Mouse (Mus musculus) gastrocnemius, adult 18-20 months (tissue): Measurements from ENCODE around the gene Cma2. TPM values are rescaled to one million over a fixed set of nuclear protein-coding genes. Genes with fewer than 3 reads are reported as not detected.

Experiments used
- total RNA-seq, 2 experiments: library from RNA; stranded (reverse); gene quantifications; 2 replicates each; pipeline ENCODE4 v1.2.3; 2021

Gene Cma2
- total RNA-seq, 2 experiments from 2014 or later = not detected

Other genes starting within 250 kb of the Cma2 start
- gene Tgm1, start 237.1 kb upstream of the Cma2 start, total RNA-seq = under 1 TPM in 1 of 2 experiments, not detected in 1; 0.17 TPM
- 10 to 100 TPM; 10.4 to 11.5 TPM for gene Rabggta, start 228.7 kb upstream of the Cma2 start, total RNA-seq
- 10 to 100 TPM; 29.5 to 32.1 TPM for gene Dhrs1, start 205.3 kb upstream of the Cma2 start, total RNA-seq
- 1 to 10 TPM; 9.0 to 9.4 TPM for gene Nop9, start 205.3 kb upstream of the Cma2 start, total RNA-seq
- not detected for gene Cideb, start 192.5 kb upstream of the Cma2 start, total RNA-seq
- gene Ltb4r2, start 189.6 kb upstream of the Cma2 start, total RNA-seq = not detected
- gene Ltb4r1, start 185.0 kb upstream of the Cma2 start, total RNA-seq = under 1 TPM; 0.16 to 0.17 TPM
- gene Adcy4, start 166.9 kb upstream of the Cma2 start, total RNA-seq = 1 to 10 TPM; 3.8 to 9.1 TPM
- gene Ripk3, start 162.1 kb upstream of the Cma2 start, total RNA-seq = 1 to 10 TPM; 1.6 to 2.5 TPM
- 1 to 10 TPM; 1.5 to 3.3 TPM for gene Nfatc4, start 127.8 kb upstream of the Cma2 start, total RNA-seq
- gene Nynrin, start 97.0 kb upstream of the Cma2 start, total RNA-seq = 1 to 10 TPM; 1.2 to 1.8 TPM
- gene Cbln3, start 66.6 kb upstream of the Cma2 start, total RNA-seq = not detected
- gene Khnyn, start 66.0 kb upstream of the Cma2 start, total RNA-seq = 1 to 10 TPM; 5.4 to 5.5 TPM
- gene Sdr39u1, start 50.7 kb upstream of the Cma2 start, total RNA-seq = 100 to 1,000 TPM; 125 to 126 TPM
- gene Cma1, start 6.3 kb upstream of the Cma2 start, total RNA-seq = 1 to 10 TPM; 3.2 to 3.3 TPM
- not detected for gene Mcpt1, start 67.0 kb downstream of the Cma2 start, total RNA-seq
- not detected for gene Mcpt9, start 79.5 kb downstream of the Cma2 start, total RNA-seq
- not detected for gene Mcpt2, start 91.1 kb downstream of the Cma2 start, total RNA-seq
- 1 to 10 TPM; 2.1 to 4.6 TPM for gene Mcpt4, start 111.3 kb downstream of the Cma2 start, total RNA-seq
- gene Mcpt8, start 134.3 kb downstream of the Cma2 start, total RNA-seq = not detected
- gene Ctsg, start 151.6 kb downstream of the Cma2 start, total RNA-seq = not detected
- not detected for gene Gzme, start 169.6 kb downstream of the Cma2 start, total RNA-seq
- not detected for gene Gzmd, start 181.6 kb downstream of the Cma2 start, total RNA-seq
- gene Gzmg, start 208.6 kb downstream of the Cma2 start, total RNA-seq = not detected
- gene Gzmn, start 223.6 kb downstream of the Cma2 start, total RNA-seq = not detected